Mouse (Mus musculus) fat pad, adult 2 months (tissue): ENCODE data around the gene Ankzf1.

Experiments
- DNase-seq: peaks from one replicate; pipeline ENCODE4 v3.0.0-alpha.2; 2011; ENCODE audit warnings: low read depth, low spot score; ENCODE audit errors: extremely low read depth

The Ankzf1 gene

DNA sequence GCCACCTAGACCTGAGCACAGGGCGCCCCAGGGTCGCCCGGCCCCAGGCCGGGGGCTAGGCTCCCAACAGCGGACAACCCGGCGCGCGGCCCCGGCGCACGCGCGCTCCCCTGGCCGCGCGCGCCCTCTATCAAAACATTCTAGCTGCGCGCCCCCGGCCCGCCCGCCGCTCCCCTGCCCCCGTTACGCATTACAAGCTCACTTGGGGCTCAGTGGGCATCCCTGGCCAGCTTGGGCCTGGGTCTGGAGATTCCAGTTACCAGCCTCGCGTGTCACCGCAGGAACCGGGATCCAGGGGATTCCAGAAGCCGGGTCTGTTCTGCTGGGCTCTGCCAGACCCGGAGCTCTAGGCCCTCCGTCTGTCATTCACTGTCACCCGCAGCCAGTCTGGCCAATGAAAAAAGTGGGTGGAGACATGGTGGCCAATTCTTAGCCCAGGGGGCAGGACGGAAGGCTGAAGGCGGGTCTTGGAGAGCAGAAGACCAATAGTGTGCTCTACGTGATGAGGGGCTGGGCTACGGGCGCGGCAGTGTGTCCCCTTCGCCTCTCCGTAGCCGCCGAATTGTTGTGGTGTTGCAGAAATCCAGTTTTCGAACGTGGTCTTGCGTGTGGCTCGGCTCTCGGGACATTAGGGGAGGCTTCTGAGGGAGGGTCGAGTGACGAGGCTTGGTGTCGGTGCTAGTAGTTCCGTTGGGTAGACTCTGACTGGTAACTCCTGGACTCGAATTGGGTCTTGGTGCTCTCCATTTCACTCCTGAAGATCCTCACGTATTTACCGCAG is at the start of gene Ankzf1, which contains the start of gene Atg9a:
Gene Ankzf1, plus strand, starts transcription at position 530 of the 781 bp plus-strand sequence.
Gene Atg9a, minus strand, starts transcription at position 575 of the 781 bp plus-strand sequence.
- peak; percentile 97 for DNase-seq

DNA sequence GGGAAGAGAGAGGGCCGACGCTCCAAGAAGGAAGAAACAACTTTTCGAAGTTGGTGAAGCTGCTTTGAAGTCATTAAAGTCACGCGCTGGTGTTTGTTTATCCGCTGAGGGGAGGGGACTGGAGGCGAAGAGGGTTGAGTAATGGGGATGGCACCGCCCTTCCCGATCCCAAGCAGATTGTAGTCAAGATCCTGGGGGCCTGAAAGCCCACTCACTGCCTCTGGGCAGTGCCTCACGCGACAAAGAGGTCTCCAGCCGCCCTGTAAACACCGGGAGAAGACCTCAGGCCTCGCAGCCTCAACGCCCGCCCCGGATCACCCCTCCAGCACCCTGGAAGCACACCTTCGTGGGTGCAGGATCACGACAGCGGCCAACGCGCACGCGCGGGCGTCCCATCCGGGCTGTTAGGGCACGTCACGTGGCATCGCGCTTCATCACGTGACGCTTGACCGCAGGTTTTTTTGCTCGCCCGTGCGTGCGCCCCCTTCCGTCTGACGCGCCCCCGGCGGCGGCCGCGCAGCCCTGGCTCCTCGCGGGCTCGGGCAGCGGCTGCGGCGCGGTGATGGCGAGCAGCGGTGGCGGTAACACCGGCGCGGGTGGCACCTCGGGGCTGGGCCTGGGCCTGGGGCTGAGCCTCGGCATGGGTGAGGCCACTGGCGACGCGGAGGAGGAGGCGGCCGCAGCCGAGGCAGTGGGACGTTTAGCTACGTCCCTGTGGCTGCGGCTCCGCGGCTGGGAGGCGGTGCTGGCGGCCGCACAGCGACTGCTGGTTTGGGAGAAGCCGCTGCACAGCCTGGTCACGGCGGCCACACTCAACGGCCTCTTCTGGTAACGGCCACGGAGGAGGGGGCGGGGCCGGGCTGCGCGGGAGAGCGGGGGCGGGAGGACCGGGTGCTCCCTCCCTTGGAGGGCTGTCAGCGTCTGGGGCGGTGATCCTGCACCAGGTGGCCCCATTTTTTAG is 49.4 kb upstream of the Ankzf1 start, which contains the start of the genes Cnppd1 and Retreg2:
Gene Cnppd1, minus strand, starts transcription at position 411 of the 961 bp plus-strand sequence.
Gene Retreg2, plus strand, starts transcription at position 478 of the 961 bp plus-strand sequence.
- no peak for DNase-seq

DNA sequence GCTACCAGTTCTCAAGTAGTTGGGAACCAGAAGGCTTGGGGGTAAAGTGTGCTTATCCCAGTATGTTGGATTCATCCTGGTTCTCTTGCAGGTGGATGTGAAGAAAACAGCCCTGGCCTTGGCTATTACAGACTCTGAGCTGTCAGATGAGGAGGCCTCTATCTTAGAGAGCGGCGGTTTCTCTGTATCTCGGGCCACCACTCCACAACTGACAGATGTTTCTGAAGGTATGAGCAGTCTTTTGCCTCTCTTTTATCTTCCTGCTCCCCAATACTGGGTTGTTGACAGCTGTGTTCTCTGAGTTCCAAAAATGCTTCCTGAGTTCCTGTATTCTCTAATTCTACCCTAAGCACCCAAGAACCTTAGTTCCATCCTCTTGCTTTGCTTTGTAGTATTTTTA is 46.4 kb upstream of the Ankzf1 start:
- DNase-seq: no peak

DNA sequence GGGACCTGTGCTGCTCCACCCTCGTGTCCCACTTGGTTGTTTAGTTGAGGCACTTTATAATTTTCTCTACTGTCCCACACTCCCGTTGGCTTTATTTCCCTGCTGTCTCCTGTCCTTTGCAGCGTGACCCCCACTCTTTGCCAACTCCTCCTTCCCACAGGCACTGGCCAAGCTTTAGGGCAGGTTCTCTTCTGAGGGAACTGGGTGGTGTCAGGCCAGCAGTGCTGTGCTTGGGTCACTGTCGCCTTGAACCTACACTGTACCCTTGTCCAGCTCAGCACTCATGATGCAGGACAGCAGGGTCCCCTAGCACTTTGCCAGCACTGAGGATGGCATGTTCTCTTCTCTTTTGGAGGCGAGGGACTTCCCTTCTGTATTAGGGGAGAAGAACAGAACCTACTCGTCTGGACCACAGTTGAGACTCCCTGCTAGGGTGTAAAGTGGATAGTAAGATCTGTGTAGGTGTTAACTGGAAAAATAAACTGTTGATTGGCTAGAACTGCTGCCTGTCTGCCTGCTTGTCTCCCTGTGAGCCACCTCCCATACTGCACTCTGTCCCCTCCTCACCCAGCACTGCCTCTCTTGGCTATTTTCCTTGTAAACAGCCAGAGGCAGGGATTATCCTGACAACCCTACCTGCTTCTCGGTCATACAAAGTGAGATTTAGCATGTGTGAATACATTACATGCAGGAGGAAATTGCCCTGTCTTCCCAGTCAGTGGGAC is 44.4 kb upstream of the Ankzf1 start:
- DNase-seq: no peak

DNA sequence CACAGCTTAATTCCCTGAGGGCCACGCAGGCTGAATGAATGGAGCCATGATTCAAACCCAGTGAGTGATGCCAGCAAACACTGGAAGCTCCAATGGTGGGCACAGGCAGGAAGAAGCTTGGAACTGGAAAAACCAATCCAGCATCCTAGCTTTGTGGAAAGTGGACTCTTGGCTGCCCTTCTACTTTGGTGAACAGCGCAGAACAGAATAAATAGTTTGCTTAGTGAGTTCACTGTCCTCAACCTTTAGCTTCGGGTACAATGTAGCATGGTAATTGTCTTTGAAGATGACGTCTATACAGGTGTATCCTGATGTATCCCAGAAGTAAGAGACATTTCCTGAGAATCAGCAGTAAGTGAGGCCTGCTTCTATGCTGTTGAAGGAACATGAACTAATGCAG is 43.2 kb upstream of the Ankzf1 start:
- DNase-seq: no peak

DNA sequence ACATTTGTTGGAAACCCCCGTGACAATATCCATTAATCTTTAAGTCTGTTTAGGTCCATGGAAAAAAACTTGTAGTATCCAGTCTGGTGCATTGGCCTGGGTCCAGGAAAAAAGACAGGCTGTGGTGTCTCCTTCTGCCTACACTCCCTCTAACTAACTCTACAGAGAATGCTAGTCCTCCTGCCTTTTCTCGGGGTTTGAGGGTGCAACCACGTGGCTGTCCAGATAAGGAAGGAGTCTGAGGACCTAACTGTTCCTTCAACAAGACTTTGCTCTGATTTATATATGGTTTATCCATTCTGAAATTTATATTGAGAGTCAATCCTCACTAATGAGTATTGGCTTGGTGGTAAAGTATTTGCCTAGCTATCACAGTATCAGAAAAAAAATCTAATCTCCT is 36.1 kb upstream of the Ankzf1 start:
- DNase-seq: no peak

DNA sequence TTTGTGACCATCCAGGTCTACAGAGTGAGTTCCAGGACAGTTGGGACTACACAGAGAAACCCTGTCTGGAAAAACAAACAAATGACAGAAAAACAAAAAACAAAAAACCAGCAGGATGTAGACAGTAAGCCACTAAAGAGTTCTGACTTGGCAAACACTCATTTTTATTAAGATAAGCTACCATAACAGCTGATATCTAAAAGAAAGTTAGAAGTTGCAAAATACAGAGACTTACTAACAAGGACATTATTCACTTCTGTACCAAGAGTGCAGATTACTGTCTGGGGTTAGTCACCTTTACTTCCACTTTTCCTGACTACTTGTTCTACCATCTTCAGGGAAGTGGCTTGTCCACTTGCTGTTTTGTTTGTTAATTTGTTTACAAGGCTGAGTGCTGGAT is 33.0 kb upstream of the Ankzf1 start:
- no peak for DNase-seq

DNA sequence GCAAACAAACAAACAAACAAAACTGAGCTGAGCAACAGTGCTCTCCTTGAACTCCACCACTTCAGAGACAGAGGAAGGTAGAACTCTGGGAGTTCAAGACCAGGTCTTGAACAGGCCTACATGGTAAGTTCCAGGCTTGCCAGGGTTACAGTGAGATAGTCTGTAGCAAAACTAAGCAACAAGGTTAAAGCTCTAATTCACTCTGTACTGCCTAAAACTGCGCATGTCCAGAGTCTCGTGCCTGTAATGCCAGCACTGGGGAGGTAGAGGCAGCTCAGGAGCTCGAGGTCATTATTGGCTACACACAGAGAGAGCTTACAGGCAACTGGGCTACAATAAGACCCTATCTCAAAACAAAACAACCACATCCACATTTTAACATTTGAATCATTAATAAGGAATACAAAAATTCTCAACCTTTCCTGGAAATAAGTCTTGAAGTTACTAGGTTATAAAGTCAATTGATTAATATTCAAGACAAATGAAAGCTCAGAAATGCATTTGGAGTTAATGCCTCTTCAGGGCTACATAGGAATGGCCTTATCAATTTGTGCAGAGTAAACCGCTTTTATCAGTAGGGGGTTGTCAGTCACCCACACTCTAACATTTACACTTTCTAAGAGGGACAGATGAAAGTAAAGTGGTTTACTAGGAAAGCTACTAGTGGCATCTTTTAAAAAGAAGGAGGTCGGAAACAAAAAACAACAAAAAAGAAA is 32.3 kb upstream of the Ankzf1 start:
- no peak for DNase-seq

DNA sequence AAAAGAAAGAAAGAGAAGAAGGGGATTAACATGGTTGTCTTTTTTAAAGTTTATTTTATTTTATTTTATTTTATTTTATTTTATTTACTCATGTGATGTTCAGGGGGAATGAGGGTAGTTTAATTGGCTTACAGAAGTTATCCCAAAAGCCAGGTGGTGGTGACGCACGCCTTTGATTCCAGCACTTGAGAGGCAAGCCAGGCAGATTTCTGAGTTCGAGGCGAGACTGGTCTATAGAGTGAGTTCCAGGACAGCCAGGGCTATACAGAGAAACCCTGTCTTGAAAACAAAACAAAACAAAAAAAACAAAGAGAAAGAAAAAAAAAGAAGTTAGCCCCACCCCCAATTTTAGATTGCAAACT is 31.7 kb upstream of the Ankzf1 start:
- DNase-seq: no peak

DNA sequence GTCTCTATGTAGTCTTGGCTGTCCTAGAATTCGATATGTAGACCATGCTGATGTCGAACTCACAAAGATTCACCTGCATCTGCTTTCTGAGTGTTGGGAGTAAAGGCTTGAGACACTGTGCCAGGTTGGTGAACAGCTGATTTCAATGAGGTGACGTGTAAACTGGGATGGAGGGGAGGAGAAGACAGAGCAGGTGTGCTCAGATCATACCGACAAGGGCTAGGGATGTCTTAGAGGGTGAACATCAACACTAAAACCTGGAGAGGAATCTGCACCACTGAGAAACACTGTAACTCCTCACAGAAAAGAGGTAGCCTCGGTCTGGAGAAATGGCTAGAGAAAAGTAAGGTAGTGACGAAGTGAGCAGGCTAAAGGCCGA is 23.9 kb upstream of the Ankzf1 start:
- no peak for DNase-seq

DNA sequence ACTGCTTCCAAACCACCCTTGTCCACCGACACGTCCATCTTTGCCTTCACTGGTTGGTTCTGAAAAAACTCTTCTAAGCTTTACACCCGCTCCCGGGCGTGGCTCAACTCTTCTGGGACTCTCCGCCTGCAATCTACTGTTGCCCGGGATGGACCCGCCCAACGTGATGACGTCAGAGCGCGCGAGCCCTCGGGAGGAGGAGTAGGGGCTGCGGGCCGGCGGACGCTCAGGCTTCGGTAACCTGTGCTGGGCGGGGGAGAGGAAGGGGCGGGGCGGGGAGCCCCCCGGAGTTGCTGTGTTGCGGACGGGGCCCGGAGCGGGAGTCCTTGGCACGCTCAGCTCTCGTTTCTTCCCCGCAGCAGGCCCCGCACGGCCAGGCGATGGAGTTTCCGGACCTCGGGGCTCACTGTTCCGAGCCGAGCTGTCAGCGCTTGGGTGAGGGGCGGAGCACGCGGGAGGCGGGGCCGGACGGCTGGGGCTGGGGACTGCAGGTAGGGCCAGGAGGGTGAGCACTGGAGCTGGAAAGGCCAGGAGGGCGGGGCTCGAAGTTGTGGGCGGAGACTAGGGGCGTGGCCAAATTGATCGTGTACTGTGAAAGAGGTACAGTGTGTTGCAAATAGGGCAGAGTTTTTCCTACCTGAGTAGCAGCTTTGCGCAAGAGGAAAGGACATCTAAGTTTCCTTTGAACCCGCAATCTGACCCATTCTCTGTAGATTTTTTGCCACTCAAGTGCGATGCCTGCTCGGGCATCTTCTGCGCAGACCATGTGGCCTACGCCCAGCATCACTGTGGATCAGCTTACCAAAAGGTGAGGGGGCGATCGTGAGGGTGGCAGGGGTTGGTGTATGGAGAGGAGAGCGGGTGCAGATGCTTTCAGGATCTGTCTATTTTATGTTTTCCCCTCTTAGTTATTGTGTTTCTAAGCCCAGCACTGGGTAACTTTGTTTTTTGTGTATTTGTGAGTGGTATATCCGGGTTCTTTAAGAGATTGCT is 23.2 kb upstream of the Ankzf1 start, which contains the start of gene Zfand2b:
Gene Zfand2b, plus strand, starts transcription at position 175 of the 993 bp plus-strand sequence.
- peak; percentile 72 for DNase-seq

DNA sequence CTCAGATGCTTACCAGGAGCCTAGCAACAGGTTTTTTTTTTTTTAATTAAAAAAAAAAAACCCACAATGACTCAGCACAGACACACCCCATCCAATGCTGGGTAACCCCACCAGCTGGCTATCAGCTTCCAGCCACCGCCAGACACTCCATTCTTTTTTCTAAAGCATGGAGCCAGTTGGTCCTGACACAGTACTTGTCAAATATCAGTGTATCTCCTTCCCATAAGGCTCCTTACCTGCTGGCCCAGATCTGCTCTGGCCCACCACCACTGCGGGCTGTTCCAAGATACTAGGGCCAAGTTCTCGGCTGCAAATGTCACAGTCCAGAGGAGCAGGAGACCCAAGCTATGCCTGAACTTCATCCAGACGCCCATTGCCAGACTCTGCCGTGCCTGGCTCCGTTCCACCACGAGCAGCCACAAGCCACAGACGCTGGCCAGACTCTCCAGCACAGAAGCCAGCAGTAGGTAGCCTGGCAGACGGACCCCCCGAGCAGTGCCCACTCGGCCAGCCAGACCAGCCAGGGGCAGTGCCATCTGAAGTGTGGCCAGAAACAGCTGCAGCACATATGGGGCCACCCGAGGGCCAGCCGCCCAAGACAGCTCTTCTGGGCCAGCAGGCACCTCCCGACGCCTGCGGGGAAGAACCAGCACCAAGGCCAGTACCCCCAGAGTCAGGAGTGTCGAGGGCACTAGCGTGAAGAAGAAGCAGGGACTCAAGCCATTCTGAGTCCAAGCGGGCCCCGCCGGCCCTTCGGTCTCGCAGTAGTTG is 12.4 kb upstream of the Ankzf1 start:
- no peak for DNase-seq

DNA sequence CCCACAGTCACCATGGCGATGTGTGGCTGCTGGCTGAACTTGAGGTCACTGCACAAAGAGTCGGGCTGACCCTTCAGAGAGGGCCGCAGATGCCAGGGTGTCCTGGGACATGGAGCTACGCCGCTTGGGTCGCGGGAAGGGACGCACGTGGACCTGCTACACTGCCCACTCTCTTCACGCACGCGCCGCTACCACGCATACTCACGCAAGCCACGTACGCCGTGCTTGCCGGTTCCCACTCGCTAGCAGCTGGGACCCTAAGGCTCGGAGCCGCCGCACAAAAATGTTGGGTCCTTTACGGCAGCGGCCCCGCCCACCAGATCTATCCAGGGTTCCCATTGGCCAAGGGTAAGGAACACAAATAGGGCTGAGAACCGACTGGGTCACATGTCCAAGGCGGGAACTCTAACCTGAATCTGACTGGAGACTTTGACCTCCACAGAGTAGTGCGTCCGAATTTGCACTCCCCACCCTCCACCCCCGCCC is 11.8 kb upstream of the Ankzf1 start, which contains the start of gene Abcb6:
Gene Abcb6, minus strand, starts transcription at position 288 of the 486 bp plus-strand sequence.
- no peak for DNase-seq

DNA sequence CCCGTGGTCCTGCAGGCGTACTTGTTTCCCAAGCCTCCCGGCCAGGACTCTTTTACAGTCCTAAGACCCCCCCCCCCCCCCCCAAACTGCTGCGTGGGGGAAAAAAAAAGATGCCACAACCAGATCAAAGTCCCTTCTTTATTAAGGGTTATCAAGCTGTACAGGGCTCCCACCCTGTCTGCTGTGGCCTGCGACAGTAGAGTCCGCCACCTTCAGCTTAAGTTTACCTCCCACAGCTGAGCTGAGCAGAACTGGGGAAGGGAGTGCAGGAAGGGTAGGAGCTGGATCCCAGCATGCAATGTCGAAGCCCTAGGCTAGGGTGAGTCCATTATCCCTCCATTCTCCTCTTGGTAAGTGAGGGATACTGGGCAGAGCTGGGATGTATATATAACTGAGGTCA is 11.2 kb upstream of the Ankzf1 start:
- no peak for DNase-seq

DNA sequence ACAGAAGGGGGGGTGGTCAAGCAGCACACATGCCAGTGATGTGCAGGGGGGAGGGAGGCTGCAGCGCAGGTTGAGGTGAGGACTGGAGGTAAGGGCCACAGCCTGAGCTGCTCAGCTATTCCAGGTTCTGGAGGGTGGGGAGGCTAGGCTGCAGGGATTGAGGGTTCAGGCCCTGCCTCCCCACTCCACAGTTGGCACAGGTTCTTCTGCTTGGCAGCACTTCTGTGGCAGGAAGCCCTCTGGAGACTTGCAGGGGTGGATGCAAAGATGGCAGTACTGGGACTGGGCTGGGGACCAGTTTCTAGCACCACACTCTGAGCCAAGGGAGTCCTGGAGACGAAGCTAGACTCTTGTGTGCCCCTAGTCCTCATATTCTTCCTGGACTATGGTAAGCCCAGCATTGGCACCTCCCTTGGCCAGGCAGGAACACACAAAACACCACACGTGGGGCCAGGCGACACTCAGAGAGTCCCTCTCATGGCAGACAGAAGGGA is 10.5 kb upstream of the Ankzf1 start:
- no peak for DNase-seq

DNA sequence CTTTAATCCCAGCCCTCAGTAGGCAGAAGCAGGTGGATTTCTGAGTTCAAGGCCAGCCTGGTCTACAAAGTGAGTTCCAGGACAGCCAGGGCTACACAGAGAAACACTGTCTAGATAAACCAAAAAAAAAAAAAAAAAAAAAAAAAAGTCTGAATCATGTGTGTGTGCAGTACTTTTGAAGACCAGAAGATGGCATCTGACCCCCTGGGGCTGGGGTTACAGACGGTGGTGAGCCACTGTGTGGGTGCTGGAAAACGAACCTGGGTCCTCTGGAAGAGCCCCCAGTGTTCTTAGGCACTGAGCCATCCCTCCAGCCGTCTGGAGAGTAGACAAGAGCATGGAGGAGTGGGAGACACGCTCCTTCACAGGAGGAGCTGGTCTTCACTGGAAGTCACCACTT is 9.8 kb upstream of the Ankzf1 start:
- no peak for DNase-seq

DNA sequence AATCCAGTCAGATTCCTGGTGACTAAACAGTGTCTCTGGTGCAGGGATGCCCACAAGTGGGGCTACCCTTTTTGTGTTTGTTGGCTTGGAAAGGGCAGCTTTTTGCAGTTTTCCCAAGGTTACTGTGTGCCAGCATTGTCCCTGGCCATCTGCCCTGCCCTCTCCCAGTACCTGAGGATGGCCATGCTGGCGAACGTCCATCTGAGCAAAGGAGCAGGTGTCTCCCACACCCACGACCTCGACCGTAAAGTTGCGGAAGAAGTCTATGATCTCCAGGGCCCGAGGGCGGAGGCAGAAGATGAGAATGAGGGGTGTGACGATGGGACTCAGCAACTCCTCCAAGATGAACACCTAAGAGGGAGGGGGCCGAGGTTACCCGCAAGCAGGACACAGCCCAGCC is 6.5 kb upstream of the Ankzf1 start:
- no peak for DNase-seq

DNA sequence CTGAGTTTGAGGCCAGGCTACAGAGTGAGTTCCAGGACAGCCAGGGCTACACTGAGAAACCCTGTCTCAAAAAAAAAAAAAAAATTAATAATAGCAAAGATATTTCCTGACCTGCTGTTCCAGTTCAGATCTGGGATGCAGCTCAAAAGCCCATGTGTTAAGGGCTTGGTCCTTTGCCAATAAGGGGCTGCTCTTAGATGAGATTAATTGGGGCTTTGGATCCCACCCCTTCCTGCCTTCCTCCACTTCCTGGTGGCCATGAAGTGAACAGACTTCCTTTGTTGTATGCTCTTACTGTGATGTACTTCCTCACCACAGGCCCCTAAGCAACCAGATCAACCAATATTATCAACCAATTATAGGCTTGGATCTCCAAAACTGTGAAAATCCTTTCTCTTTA is 4.8 kb upstream of the Ankzf1 start:
- no peak for DNase-seq
